Mouse (Mus musculus): ENCODE data around the gene Adgrv1. TPM values are rescaled to one million over a fixed set of nuclear protein-coding genes. Genes with fewer than 3 reads are reported as not detected.

Adgrv1 gene
- polyA plus RNA-seq (2014; fragmentation: Nextera tagmentation; extraction: Ambion mirVana), result 0.86 and 1.2 TPM in 2 replicates

DNA sequence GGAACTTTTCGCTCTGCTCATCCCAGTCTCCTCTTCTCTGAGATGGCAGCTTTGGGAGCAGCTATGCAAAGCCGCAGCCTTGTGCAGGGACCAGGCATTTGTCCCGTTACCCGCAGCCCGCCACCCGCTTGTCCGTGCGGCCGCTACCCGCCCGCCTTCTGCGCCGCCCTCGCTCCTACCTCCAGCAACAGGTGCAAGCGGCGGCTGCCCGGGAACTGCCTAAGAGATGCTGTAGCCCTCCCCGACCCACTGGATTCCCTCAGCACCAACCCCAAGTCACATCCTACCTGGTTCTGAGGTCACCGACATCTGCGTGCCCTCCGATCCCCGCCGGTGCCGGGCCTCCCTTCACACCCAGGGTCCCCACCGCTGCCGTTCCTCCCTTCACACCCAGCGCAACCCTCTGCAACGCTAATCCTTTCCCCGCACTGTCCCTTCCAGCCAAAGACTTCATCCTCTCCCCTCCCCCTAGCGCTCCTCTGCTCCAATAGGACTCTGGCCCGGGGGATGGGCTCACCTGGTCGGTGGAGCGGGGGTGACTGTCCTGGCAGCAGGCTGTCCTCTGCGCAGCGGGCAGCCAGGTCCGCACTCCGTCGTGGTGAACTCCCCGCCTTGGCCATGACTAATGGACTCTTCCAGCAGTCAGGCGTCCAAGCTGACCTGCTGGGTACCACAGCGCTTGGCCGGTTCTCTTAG lies at the start of gene Adgrv1:
TSS of gene Adgrv1 (minus strand) at position 435 of the 696 bp plus-strand sequence.
- peak within 1 kb of the TSS; percentile 45 to 49 for H3K4me3 ChIP-seq (ENCODE audit: control insufficient read depth in 1 of 2, insufficient read depth in 1 of 2, low read depth in 1 of 2, low read length in 2 of 2)
- peak within 1 kb of the TSS; percentile 78 for H3K4me2 ChIP-seq (ENCODE audit: low read length)
- ATAC-seq (ENCODE audit: insufficient number of reproducible peaks, insufficient read depth, low FRiP score, low read depth), result peak; percentile 85
- no peak within 1 kb of the TSS for H3K27ac ChIP-seq (replicated peaks in 1 of 2; ENCODE audit: control insufficient read depth in 1 of 2, insufficient read depth in 1 of 2, low read depth in 2 of 2, low read length in 2 of 2)
- no peaks in the 10 kb centered on the region for H3K36me3 ChIP-seq (ENCODE audit: control insufficient read depth, insufficient read depth, low read length)
- H3K9ac ChIP-seq (ENCODE audit: low read length), result peak within 1 kb of the TSS; percentile 50
- WGBS, result under 1% methylated on average over 42 of the region's 42 CpGs
- H3K9me3 ChIP-seq (ENCODE audit: control insufficient read depth, low read length), result no peaks in the 10 kb centered on the region
- H3K27me3 ChIP-seq (ENCODE audit: control insufficient read depth, insufficient read depth, low read length), result peaks cover 13% of the 10 kb centered on the region
- peaks cover 0 to 2% of the 10 kb centered on the region in 2 experiments; a peak in 1 of 4 replicates for H3K4me1 ChIP-seq (ENCODE audit: control insufficient read depth in 2 of 2, insufficient read depth in 2 of 2, low read length in 2 of 2)

DNA sequence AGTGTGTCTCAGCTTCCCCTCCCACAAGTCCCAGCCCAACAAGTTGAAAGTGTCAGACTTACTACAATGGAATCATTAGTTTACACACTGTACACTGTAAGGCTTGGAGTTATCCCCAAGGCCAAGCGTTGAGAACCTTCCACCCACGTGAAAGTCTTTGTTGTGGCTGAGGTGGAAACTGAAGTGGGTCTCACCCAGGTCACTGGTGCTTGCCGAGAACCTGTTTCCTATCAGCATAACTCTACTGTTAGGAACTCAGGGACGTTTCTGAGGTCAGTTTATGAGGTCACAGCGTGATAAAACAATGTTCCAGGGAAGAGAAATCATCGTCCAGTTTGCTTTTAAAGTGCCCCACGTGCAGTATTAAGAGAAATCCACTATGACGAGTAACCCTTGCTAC lies 42.4 kb upstream of the Adgrv1 start:
- Histone ChIP-seq H3K36me3 (ENCODE audit: control insufficient read depth, insufficient read depth, low read length) (peaks cover 56% of the 10 kb centered on the region), H3K4me3 (ENCODE audit: control insufficient read depth in 1 of 2, insufficient read depth in 1 of 2, low read depth in 1 of 2, low read length in 2 of 2) (no peak overlapping the region), H3K9me3 (ENCODE audit: control insufficient read depth, low read length) (no peaks in the 10 kb centered on the region), H3K4me2 (ENCODE audit: low read length) (no peak overlapping the region), H3K4me1 (ENCODE audit: control insufficient read depth in 2 of 2, insufficient read depth in 2 of 2, low read length in 2 of 2) (no peaks in the 10 kb centered on the region), H3K9ac (ENCODE audit: low read length) (no peak overlapping the region), H3K27ac (replicated peaks in 1 of 2; ENCODE audit: control insufficient read depth in 1 of 2, insufficient read depth in 1 of 2, low read depth in 2 of 2, low read length in 2 of 2) (no peak overlapping the region), H3K27me3 (ENCODE audit: control insufficient read depth, insufficient read depth, low read length) (no peaks in the 10 kb centered on the region)
- 74% methylated on average over 8 of the region's 8 CpGs for WGBS
- no peak for ATAC-seq (ENCODE audit: insufficient number of reproducible peaks, insufficient read depth, low FRiP score, low read depth)

DNA sequence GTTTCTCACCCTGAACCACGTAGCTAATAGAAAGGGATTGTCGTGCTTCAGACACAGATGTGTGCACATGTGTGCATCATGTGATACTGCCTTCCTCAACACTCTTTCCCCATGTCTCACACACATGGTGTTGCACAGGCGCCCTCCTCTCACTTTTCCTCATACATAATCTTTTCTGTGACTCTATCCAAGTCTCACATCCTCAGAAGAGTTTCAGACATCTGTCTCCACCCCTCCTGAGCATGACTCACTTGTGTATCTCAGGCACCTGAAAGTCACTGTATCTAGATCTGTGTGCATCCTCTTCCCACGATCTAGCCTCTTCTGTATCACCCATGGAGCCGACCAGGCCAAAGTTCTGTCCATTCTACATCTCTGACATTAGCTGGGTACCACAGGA lies 34.8 kb upstream of the Adgrv1 start:
- H3K27me3 ChIP-seq (ENCODE audit: control insufficient read depth, insufficient read depth, low read length), result no peaks in the 10 kb centered on the region
- H3K4me3 ChIP-seq (ENCODE audit: control insufficient read depth in 1 of 2, insufficient read depth in 1 of 2, low read depth in 1 of 2, low read length in 2 of 2), result no peak overlapping the region
- no peak overlapping the region for H3K27ac ChIP-seq (replicated peaks in 1 of 2; ENCODE audit: control insufficient read depth in 1 of 2, insufficient read depth in 1 of 2, low read depth in 2 of 2, low read length in 2 of 2)
- no peaks in the 10 kb centered on the region for H3K9me3 ChIP-seq (ENCODE audit: control insufficient read depth, low read length)
- H3K9ac ChIP-seq (ENCODE audit: low read length), result no peak overlapping the region
- no peak for ATAC-seq (ENCODE audit: insufficient number of reproducible peaks, insufficient read depth, low FRiP score, low read depth)
- WGBS, result 80% methylated on average over 5 of the region's 5 CpGs
- H3K36me3 ChIP-seq (ENCODE audit: control insufficient read depth, insufficient read depth, low read length), result peaks cover 70% of the 10 kb centered on the region
- H3K4me2 ChIP-seq (ENCODE audit: low read length), result no peak overlapping the region
- H3K4me1 ChIP-seq (ENCODE audit: control insufficient read depth in 2 of 2, insufficient read depth in 2 of 2, low read length in 2 of 2), result no peaks in the 10 kb centered on the region

DNA sequence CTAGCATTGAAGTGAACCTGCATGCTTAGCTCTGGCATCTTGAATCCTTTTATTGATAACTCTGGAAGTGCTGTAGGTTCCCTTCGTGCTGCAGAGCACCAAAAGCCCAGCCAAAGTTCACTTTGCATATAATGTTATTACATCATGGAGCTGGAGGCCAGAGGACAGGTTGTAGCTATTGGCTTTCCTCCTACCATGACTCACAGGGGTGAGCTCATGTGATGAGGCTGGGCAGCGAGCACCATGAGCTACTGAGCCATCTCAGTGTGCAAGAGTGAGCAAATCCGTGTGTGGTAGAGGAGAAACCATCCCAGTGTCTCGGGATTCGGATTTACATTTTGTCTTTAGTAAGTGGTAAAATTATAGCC lies 31.4 kb upstream of the Adgrv1 start:
- H3K27me3 ChIP-seq (ENCODE audit: control insufficient read depth, insufficient read depth, low read length), result no peaks in the 10 kb centered on the region
- ATAC-seq (ENCODE audit: insufficient number of reproducible peaks, insufficient read depth, low FRiP score, low read depth), result no peak
- H3K4me2 ChIP-seq (ENCODE audit: low read length), result no peak overlapping the region
- 0 out of 4 replicates have a peak, but pooled peaks cover 0 to under 1% of the 10 kb centered on the region in 2 experiments for H3K4me1 ChIP-seq (ENCODE audit: control insufficient read depth in 2 of 2, insufficient read depth in 2 of 2, low read length in 2 of 2)
- H3K9me3 ChIP-seq (ENCODE audit: control insufficient read depth, low read length), result no peaks in the 10 kb centered on the region
- no peak overlapping the region for H3K9ac ChIP-seq (ENCODE audit: low read length)
- WGBS, result 86% methylated on average over 5 of the region's 5 CpGs
- no peak overlapping the region for H3K4me3 ChIP-seq (ENCODE audit: control insufficient read depth in 1 of 2, insufficient read depth in 1 of 2, low read depth in 1 of 2, low read length in 2 of 2)
- H3K36me3 ChIP-seq (ENCODE audit: control insufficient read depth, insufficient read depth, low read length), result peaks cover 53% of the 10 kb centered on the region
- H3K27ac ChIP-seq (replicated peaks in 1 of 2; ENCODE audit: control insufficient read depth in 1 of 2, insufficient read depth in 1 of 2, low read depth in 2 of 2, low read length in 2 of 2), result no peak overlapping the region

DNA sequence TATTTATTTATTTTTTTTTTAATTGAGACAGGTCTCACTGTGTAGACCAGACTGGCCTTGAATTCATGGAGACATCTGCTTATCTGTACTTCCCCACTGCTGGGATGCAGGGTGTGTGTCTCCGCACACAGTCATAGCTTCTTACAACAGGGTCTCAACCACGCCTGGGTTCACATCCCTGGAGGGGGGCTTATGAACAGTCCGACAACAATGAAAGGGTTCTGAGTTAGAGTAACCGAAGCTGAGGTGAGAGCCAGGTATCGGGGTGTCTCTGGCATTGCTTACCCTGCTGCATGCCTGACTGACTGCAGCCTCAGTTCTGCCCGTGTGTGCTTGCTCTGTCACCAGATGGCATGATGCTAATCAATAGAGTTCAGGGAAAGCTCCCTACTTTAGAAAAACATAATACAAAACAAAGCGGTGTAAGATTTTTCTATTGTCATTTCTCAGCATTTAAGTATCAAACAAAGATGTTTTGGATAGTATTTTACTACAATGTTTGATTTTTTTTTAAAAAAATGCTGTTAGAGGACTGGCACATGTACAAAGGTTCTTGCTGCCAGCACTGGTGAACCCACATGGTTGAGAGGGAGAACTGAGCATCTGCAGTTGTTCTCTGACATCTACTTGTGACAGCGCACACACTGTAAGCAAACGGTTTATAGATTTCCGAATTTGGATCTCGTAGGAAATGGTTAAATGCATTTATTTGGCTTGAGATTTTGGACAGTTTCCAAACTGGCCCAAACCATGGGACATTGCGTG lies 30.8 kb upstream of the Adgrv1 start:
- H3K27me3 ChIP-seq (ENCODE audit: control insufficient read depth, insufficient read depth, low read length), result no peaks in the 10 kb centered on the region
- no peak overlapping the region for H3K4me2 ChIP-seq (ENCODE audit: low read length)
- H3K9me3 ChIP-seq (ENCODE audit: control insufficient read depth, low read length), result no peaks in the 10 kb centered on the region
- peaks cover 0 to 6% of the 10 kb centered on the region in 2 experiments; a peak in 2 of 4 replicates for H3K4me1 ChIP-seq (ENCODE audit: control insufficient read depth in 2 of 2, insufficient read depth in 2 of 2, low read length in 2 of 2)
- no peak for ATAC-seq (ENCODE audit: insufficient number of reproducible peaks, insufficient read depth, low FRiP score, low read depth)
- no peak overlapping the region for H3K9ac ChIP-seq (ENCODE audit: low read length)
- no peak overlapping the region for H3K4me3 ChIP-seq (ENCODE audit: control insufficient read depth in 1 of 2, insufficient read depth in 1 of 2, low read depth in 1 of 2, low read length in 2 of 2)
- H3K36me3 ChIP-seq (ENCODE audit: control insufficient read depth, insufficient read depth, low read length), result peaks cover 47% of the 10 kb centered on the region
- no peak overlapping the region for H3K27ac ChIP-seq (replicated peaks in 1 of 2; ENCODE audit: control insufficient read depth in 1 of 2, insufficient read depth in 1 of 2, low read depth in 2 of 2, low read length in 2 of 2)
- 84% methylated on average over 12 of the region's 12 CpGs for WGBS

DNA sequence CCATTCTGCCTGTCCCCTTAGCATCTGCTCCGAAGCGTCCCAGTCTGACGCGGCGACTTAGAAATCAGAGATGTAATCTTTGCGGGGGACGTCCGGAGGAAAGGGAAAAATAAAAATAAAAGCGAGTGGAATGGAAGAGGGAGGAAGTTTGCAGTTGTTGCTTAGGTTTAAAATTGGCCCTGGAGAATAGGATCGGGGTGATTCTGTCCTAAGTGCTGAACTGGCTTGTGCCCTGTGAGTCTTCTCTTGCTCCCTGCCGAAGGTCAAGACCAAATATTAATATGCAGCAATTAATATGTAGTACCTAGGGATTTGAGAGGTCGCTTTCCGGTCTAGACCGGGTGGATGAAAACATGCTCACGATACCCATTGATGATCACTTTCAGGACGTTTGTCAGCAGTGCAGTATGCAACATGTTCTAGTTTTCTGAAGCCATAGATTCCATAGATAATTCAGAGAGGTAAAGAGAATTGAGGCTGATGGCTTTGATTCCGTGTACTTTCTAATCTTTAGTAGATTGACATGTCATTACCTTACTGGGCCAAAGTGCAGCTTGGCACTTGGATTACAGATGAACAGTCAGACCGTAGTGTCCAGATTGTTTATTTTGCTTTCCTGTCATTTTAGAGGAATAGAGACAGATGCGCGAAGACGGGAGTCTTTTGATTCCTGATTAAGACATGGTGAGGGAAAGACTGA lies 25.2 kb upstream of the Adgrv1 start:
- no peak for ATAC-seq (ENCODE audit: insufficient number of reproducible peaks, insufficient read depth, low FRiP score, low read depth)
- Histone ChIP-seq H3K4me3 (ENCODE audit: control insufficient read depth in 1 of 2, insufficient read depth in 1 of 2, low read depth in 1 of 2, low read length in 2 of 2) (peak overlapping the region; percentile 78 to 91), H3K27ac (replicated peaks in 1 of 2; ENCODE audit: control insufficient read depth in 1 of 2, insufficient read depth in 1 of 2, low read depth in 2 of 2, low read length in 2 of 2) (peak overlapping the region; percentile 88 to 93), H3K4me1 (ENCODE audit: control insufficient read depth in 2 of 2, insufficient read depth in 2 of 2, low read length in 2 of 2) (peaks cover 0 to 15% of the 10 kb centered on the region in 2 experiments; a peak in 2 of 4 replicates), H3K27me3 (ENCODE audit: control insufficient read depth, insufficient read depth, low read length) (no peaks in the 10 kb centered on the region), H3K36me3 (ENCODE audit: control insufficient read depth, insufficient read depth, low read length) (0 out of 2 replicates have a peak, but pooled peaks cover 3% of the 10 kb centered on the region), H3K9ac (ENCODE audit: low read length) (peak overlapping the region; percentile 79), H3K9me3 (ENCODE audit: control insufficient read depth, low read length) (no peaks in the 10 kb centered on the region), H3K4me2 (ENCODE audit: low read length) (peak overlapping the region; percentile 79)
- 5% methylated on average over 21 of the region's 21 CpGs for WGBS

DNA sequence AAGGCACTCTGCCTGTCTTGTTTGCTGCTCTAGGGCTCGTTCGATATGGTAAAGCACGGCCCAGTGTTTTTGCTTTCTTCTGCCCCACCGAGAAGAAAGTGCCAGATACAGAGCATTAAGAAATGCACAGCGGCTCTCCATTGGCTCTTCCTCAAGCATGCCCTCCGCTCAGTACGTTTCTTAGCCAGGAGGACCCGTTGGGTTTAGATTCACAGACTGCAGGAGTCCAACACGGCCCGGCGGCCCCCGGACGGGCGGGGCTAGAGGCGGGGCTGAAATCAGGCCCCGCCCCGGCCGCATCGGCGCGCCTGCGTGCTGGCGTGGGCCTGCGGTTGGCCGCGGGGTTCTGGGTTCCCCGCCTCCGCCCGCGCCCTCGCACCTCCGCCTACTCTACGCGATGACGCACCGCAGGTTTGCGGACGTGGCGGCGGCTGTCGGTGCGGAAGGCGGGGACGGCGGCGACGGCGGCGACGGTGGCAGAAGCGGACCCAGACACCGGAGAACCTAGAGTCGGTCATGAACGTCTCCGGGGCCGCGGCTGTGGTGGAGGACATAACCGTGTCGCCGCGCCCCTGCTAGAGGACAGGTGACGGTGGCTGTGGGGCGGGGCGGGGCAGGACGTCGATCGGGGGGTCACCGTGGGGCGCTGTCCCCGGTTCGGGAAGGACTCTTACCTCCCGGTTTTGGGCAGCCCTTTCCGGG lies 24.5 kb upstream of the Adgrv1 start, which contains the start of gene Lysmd3:
TSS of gene Lysmd3 (plus strand) at position 313 of the 702 bp plus-strand sequence.
- Histone ChIP-seq H3K27me3 (ENCODE audit: control insufficient read depth, insufficient read depth, low read length) (no peaks in the 10 kb centered on the region), H3K9me3 (ENCODE audit: control insufficient read depth, low read length) (no peaks in the 10 kb centered on the region), H3K4me2 (ENCODE audit: low read length) (peak within 1 kb of the TSS; percentile 79), H3K4me3 (ENCODE audit: control insufficient read depth in 1 of 2, insufficient read depth in 1 of 2, low read depth in 1 of 2, low read length in 2 of 2) (peak within 1 kb of the TSS; percentile 78 to 91), H3K27ac (replicated peaks in 1 of 2; ENCODE audit: control insufficient read depth in 1 of 2, insufficient read depth in 1 of 2, low read depth in 2 of 2, low read length in 2 of 2) (peak within 1 kb of the TSS; percentile 93 to 98), H3K4me1 (ENCODE audit: control insufficient read depth in 2 of 2, insufficient read depth in 2 of 2, low read length in 2 of 2) (peaks cover 0 to 15% of the 10 kb centered on the region in 2 experiments; a peak in 2 of 4 replicates), H3K9ac (ENCODE audit: low read length) (peak within 1 kb of the TSS; percentile 79), H3K36me3 (ENCODE audit: control insufficient read depth, insufficient read depth, low read length) (0 out of 2 replicates have a peak, but pooled peaks cover 3% of the 10 kb centered on the region)
- ATAC-seq (ENCODE audit: insufficient number of reproducible peaks, insufficient read depth, low FRiP score, low read depth), result peak; percentile 100
- whole genome bisulfite sequencing, result under 1% methylated on average over 69 of the region's 73 CpGs

Data from heart, embryonic 14.5 days (tissue).